28 mouse cellular contexts compared by ENCODE assay signal in the genomic region with DNA sequence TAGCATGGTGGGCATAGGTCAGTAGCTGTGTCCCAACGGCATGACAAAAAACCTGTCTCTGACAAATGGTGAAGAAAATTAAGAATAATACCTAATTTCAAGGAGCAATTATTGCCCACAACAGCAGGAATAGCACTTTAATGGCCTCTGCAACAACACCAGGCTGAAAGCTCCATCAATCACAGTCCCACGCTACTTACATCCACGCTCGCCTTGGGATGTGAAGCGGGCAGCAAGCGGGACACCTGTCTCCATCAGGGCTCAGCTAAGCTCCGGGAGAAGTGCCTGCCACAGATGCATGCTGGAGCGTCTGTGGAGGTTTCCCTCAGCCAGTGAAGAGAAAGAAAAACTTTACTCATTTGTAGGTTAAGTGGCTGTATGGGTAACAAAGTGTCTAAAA.
DNase-seq lines count a peak whose midpoint lies in the region; ATAC-seq lines count a peak whose summit lies in the region.
"Had no signal": no experiment of that assay in that cellular context is flagged by ENCODE, and none has a peak within 500 bp of the region (broad histone marks: within the 10 kb centered on the region; RNA-seq: fewer than 3 reads in every experiment).

No protein-coding gene starts in this region.

- no peaks in the 10 kb centered on the region for H3K27me3 ChIP-seq in hindbrain, embryonic 11.5 days (ENCODE audit: control insufficient read depth, insufficient read depth, low read length)
- H3K27me3 ChIP-seq in hindbrain, embryonic 13.5 days = 0 out of 2 replicates have a peak, but pooled peaks cover 6% of the 10 kb centered on the region
- 0 out of 2 replicates have a peak, but pooled peaks cover 2% of the 10 kb centered on the region for H3K27me3 ChIP-seq in neural tube, embryonic 15.5 days (replicated peaks)
- H3K27me3 ChIP-seq in forebrain, embryonic 11.5 days (ENCODE audit: control insufficient read depth, insufficient read depth, low read length) = no peaks in the 10 kb centered on the region
- H3K27me3 ChIP-seq: CH12.LX had no signal

- peaks cover 3% of the 10 kb centered on the region; the same call in 1 of the 2 replicates for H3K4me1 ChIP-seq in hindbrain, embryonic 11.5 days (replicated peaks; ENCODE audit: control insufficient read depth, insufficient read depth, low read length)
- H3K4me1 ChIP-seq in hindbrain, embryonic 13.5 days (replicated peaks) = peaks cover 33% of the 10 kb centered on the region
- H3K4me1 ChIP-seq in neural tube, embryonic 15.5 days = peaks cover 13% of the 10 kb centered on the region
- H3K4me1 ChIP-seq in forebrain, embryonic 11.5 days (replicated peaks; ENCODE audit: control insufficient read depth, insufficient read depth, low read length) = no peaks in the 10 kb centered on the region; the same call in 1 of the 2 replicates

- H3K36me3 ChIP-seq in hindbrain, embryonic 11.5 days (ENCODE audit: control insufficient read depth, insufficient read depth, low read length) = no peaks in the 10 kb centered on the region
- H3K36me3 ChIP-seq in hindbrain, embryonic 13.5 days = no peaks in the 10 kb centered on the region
- no peaks in the 10 kb centered on the region for H3K36me3 ChIP-seq in neural tube, embryonic 15.5 days
- H3K36me3 ChIP-seq in forebrain, embryonic 11.5 days (ENCODE audit: control insufficient read depth, insufficient read depth, low read length) = no peaks in the 10 kb centered on the region
- H3K36me3 ChIP-seq: forebrain, embryonic 10.5 days; G1E; hindbrain, embryonic 10.5 days had no signal

- no peak overlapping the region for H3K27ac ChIP-seq in hindbrain, embryonic 11.5 days (ENCODE audit: low read depth, low read length)
- H3K27ac ChIP-seq in hindbrain, embryonic 13.5 days = no peak overlapping the region
- no peak overlapping the region for H3K27ac ChIP-seq in neural tube, embryonic 15.5 days (replicated peaks)
- H3K27ac ChIP-seq in forebrain, embryonic 11.5 days (ENCODE audit: low read depth, low read length) = no peak overlapping the region
- H3K27ac ChIP-seq: forebrain, embryonic 10.5 days; gastrocnemius, adult 2 months; hindbrain, embryonic 10.5 days; hindbrain, postnatal 0 days had no signal

- no peak overlapping the region for H3K4me2 ChIP-seq in hindbrain, embryonic 11.5 days (replicated peaks; ENCODE audit: low read depth, low read length)
- no peak overlapping the region for H3K4me2 ChIP-seq in hindbrain, embryonic 13.5 days
- H3K4me2 ChIP-seq in neural tube, embryonic 15.5 days = no peak overlapping the region
- H3K4me2 ChIP-seq in forebrain, embryonic 11.5 days (ENCODE audit: low read depth, low read length, severe bottlenecking) = no peak overlapping the region
- H3K4me2 ChIP-seq: heart, embryonic 11.5 days had no signal

- ATAC-seq in hindbrain, embryonic 11.5 days (ENCODE audit: low FRiP score) = no peak; the same call in 1 of the 2 replicates
- ATAC-seq in hindbrain, embryonic 13.5 days (ENCODE audit: low FRiP score) = no peak
- no peak for ATAC-seq in neural tube, embryonic 15.5 days (ENCODE audit: low FRiP score)
- no peak for ATAC-seq in forebrain, embryonic 11.5 days (replicated peaks; ENCODE audit: low FRiP score)
- ATAC-seq: forebrain, embryonic 14.5 days; forebrain, postnatal 0 days; hindbrain, postnatal 0 days; inflammation-experienced regulatory T-cells, adult 6 months; intestine, embryonic 16.5 days; Patski had no signal

- DNase-seq in hindbrain, embryonic 11.5 days (ENCODE audit: low spot score) = peak; percentile 27
- DNase-seq in neural tube, embryonic 10.5 days (ENCODE audit: extremely low spot score, low spot score) = peak; percentile 22
- DNase-seq in mesoderm, embryonic 11.5 days (ENCODE audit: low read depth, low spot score) = peak; percentile 55
- no peak for DNase-seq in T-cell, adult 2 months (ENCODE audit: low spot score)
- DNase-seq in forebrain, embryonic 11.5 days (ENCODE audit: low spot score) = no peak
- DNase-seq: adrenal gland, adult 2 months; adrenal gland, postnatal 14 days; B cell, adult 2 months; cerebellum, adult 11 months; cerebellum, adult 2 months; cerebellum, adult 9-11 months; cerebellum, postnatal 25 days; forebrain, postnatal 0 days; gastrocnemius, adult 2 months; gastrocnemius, postnatal 14 days; heart, adult 11 months had no signal

- H3K9me3 ChIP-seq in hindbrain, embryonic 11.5 days (ENCODE audit: control insufficient read depth, low read length) = no peaks in the 10 kb centered on the region
- no peaks in the 10 kb centered on the region for H3K9me3 ChIP-seq in hindbrain, embryonic 13.5 days
- no peaks in the 10 kb centered on the region for H3K9me3 ChIP-seq in neural tube, embryonic 15.5 days (replicated peaks)
- H3K9me3 ChIP-seq in forebrain, embryonic 11.5 days (ENCODE audit: control insufficient read depth, low read length) = no peaks in the 10 kb centered on the region
- H3K9me3 ChIP-seq: forebrain, embryonic 10.5 days; G1E; hindbrain, embryonic 10.5 days had no signal

- 61% methylated on average over 8 of the region's 8 CpGs for WGBS in hindbrain, embryonic 11.5 days
- 44% methylated on average over 8 of the region's 8 CpGs for WGBS in hindbrain, embryonic 13.5 days
- 33% methylated on average over 8 of the region's 8 CpGs for WGBS in neural tube, embryonic 15.5 days
- 90% methylated on average over 8 of the region's 8 CpGs for WGBS in forebrain, embryonic 11.5 days

- H3K4me3 ChIP-seq in hindbrain, embryonic 11.5 days (ENCODE audit: low read depth, low read length) = no peak overlapping the region
- H3K4me3 ChIP-seq in hindbrain, embryonic 13.5 days = no peak overlapping the region
- H3K4me3 ChIP-seq in neural tube, embryonic 15.5 days (replicated peaks) = no peak overlapping the region
- no peak overlapping the region for H3K4me3 ChIP-seq in forebrain, embryonic 11.5 days (ENCODE audit: low read depth, low read length)
- H3K4me3 ChIP-seq: forebrain, embryonic 10.5 days; gastrocnemius, adult 2 months; hindbrain, embryonic 10.5 days had no signal

- H3K9ac ChIP-seq in hindbrain, embryonic 11.5 days (ENCODE audit: low read depth, low read length) = no peak overlapping the region
- H3K9ac ChIP-seq in hindbrain, embryonic 13.5 days = no peak overlapping the region
- H3K9ac ChIP-seq in neural tube, embryonic 15.5 days (replicated peaks) = no peak overlapping the region
- no peak overlapping the region for H3K9ac ChIP-seq in forebrain, embryonic 11.5 days (ENCODE audit: low read length)
- H3K9ac ChIP-seq: forebrain, postnatal 0 days had no signal

Comparison
In these comparisons a context has a peak if more than half of its experiments do, and no peak if none do; other contexts are left out.
1. DNase-seq: peak in hindbrain, embryonic 11.5 days (single experiment), neural tube, embryonic 10.5 days (single experiment) and mesoderm, embryonic 11.5 days (single experiment); none in T-cell, adult 2 months (single experiment) and forebrain, embryonic 11.5 days (single experiment).